Mouse (Mus musculus) subcutaneous adipose tissue, adult 2 months (tissue): Measurements from ENCODE around the gene Tfcp2. TPM values are rescaled to one million over a fixed set of nuclear protein-coding genes. Genes with fewer than 3 reads are reported as not detected.

Experiments
- polyA plus RNA-seq: library from polyadenylated mRNA; depleted of rRNA; stranded (reverse); fragments of >200 nt; gene quantifications from 2 replicates; pipeline ENCODE4 v1.2.3, GENCODE M21; 2012; ENCODE audit warnings: low replicate concordance; rRNA removed

Tfcp2 gene
- 9.0 and 18.5 TPM in 2 replicates for polyA plus RNA-seq

GRCm38 (mm10) chr15:100551326-100552307 lies at the start of gene Tfcp2:
Tfcp2 (minus strand) TSS chr15:100552008.

GRCm38 (mm10) chr15:100599276-100600046 lies 47.7 kb upstream of the Tfcp2 start, which contains the start of gene Pou6f1:
Pou6f1 (minus strand) TSS chr15:100599984.

GRCm38 (mm10) chr15:100495102-100495501 lies 56.7 kb downstream of the Tfcp2 start, which contains the start of gene Csrnp2:
Csrnp2 (minus strand) TSS chr15:100495488.

GRCm38 (mm10) chr15:100468295-100469188 lies 83.3 kb downstream of the Tfcp2 start, which contains the start of gene Letmd1:
Letmd1 (plus strand) TSS chr15:100469023.

Other genes starting within 250 kb of the Tfcp2 start
- gene Mettl7a1, start 247.9 kb downstream of the Tfcp2 start, polyA plus RNA-seq, result 156 and 205 TPM in 2 replicates
- gene Mettl7a3, start 217.1 kb downstream of the Tfcp2 start, polyA plus RNA-seq, result 0.48 TPM in 1 of 2 replicates, not detected in the other
- 0.10 TPM in 1 of 2 replicates, not detected in the other for gene Methig1, start 198.9 kb downstream of the Tfcp2 start, polyA plus RNA-seq
- not detected in 2 replicates for gene Mettl7a2, start 198.8 kb downstream of the Tfcp2 start, polyA plus RNA-seq
- not detected in 2 replicates for gene Higd1c, start 187.5 kb downstream of the Tfcp2 start, polyA plus RNA-seq
- not detected in 2 replicates for gene Gm5475, start 129.9 kb downstream of the Tfcp2 start, polyA plus RNA-seq
- gene Slc11a2, start 126.9 kb downstream of the Tfcp2 start, polyA plus RNA-seq, result 38.9 and 55.0 TPM in 2 replicates
- 92.1 and 133 TPM in 2 replicates for gene Letmd1, start 83.0 kb downstream of the Tfcp2 start, polyA plus RNA-seq
- gene Csrnp2, start 56.5 kb downstream of the Tfcp2 start, polyA plus RNA-seq, result 3.7 and 6.8 TPM in 2 replicates
- 25.9 and 36.4 TPM in 2 replicates for gene Pou6f1, start 48.0 kb upstream of the Tfcp2 start, polyA plus RNA-seq
- gene Dazap2, start 63.3 kb upstream of the Tfcp2 start, polyA plus RNA-seq, result 511 and 671 TPM in 2 replicates
- gene Smagp, start 84.9 kb upstream of the Tfcp2 start, polyA plus RNA-seq, result 43.6 and 51.9 TPM in 2 replicates
- gene Bin2, start 117.5 kb upstream of the Tfcp2 start, polyA plus RNA-seq, result 2.9 and 6.6 TPM in 2 replicates
- gene Cela1, start 135.9 kb upstream of the Tfcp2 start, polyA plus RNA-seq, result 21.9 and 86.1 TPM in 2 replicates
- gene Galnt6, start 177.4 kb upstream of the Tfcp2 start, polyA plus RNA-seq, result 0.52 and 1.5 TPM in 2 replicates
- 1.8 and 4.7 TPM in 2 replicates for gene Slc4a8, start 209.7 kb upstream of the Tfcp2 start, polyA plus RNA-seq